Mouse (Mus musculus) ES-E14 (cell line): ENCODE results near the gene Sfxn3.

ENCODE experiments used
- CHD2 ChIP-seq: IDR thresholded peaks from 2 replicates; pipeline ENCODE4 v1.6.1; 2014; ENCODE audit warnings: mild to moderate bottlenecking, low read depth, low read length, inconsistent platforms
- ZC3H11A ChIP-seq: IDR thresholded peaks from 2 replicates; pipeline ENCODE4 v1.6.1; 2012; ENCODE audit warnings: low read depth, mild to moderate bottlenecking, inconsistent platforms, low read length, borderline replicate concordance

- no peak for TF ChIP-seq ZC3H11A
- no peak for TF ChIP-seq CHD2
Observed at GRCm38 (mm10) chr19:45016341-45017215, 30.7 kb upstream of the Sfxn3 start.
